Mouse (Mus musculus) thymus, postnatal 10 days (tissue): ENCODE results near the gene Tmem158.

ENCODE experiments used
- DNase-seq, 2 experiments: peaks; one replicate each; pipeline ENCODE4 v3.0.0; 2021; ENCODE audit warnings: low spot score in 2 of 2

Tmem158 gene

DNA sequence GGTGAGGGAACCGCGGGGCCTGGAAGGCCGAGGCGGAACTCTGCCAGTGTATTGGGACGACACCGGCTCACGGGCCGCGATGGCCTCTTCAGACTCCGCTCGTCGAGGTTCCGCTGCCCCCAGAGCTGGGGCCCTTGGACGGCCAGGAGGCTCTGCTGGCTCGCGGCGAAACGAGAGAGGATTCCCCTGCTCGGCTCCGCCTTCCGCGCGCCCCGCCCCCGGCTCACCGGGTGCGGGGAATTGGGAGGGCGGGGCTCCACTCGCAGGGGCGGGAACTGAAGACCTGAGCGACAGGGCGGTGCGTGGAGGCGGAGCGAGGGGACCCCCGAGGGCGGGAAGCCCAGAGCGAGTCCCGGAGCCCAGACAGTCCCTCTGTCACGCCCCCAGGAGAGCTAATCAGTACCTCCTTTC lies at the start of gene Tmem158:
Gene Tmem158 (minus strand): TSS at position 154 of the 411 bp plus-strand sequence.
- peak; percentile 81 to 86 for DNase-seq

DNA sequence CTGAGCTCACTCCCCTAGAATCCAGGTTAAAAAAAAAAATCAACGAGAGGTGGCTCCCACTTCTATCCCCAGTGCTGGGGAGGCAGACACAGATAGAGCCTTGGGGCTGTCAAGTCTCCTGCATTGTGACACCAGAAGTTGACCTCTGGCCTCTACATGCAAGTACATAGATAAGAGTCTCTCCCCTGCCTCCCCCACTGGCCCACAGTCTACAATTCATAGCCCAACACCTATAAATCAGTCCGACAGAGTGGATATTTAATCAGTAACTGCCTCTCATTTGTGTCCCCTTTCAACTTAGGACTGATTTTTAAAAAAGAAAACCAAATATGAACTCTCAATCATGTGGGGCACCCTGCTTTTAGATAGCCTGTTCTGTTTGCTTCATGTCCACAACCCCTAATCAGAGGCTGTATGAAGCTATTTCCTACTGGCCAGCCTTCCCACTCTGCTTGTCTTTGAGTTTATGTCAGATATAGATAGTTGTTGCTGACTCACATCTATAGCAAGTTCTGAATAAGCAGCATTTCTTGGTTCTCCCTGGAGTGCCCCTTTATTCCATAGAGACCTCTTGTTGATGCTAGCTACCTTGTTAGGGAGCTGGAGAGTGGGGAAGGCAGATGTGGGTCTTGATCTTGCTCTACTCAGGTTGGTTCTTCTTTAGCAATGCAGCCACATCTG lies 49.3 kb upstream of the Tmem158 start:
- no peak for DNase-seq

DNA sequence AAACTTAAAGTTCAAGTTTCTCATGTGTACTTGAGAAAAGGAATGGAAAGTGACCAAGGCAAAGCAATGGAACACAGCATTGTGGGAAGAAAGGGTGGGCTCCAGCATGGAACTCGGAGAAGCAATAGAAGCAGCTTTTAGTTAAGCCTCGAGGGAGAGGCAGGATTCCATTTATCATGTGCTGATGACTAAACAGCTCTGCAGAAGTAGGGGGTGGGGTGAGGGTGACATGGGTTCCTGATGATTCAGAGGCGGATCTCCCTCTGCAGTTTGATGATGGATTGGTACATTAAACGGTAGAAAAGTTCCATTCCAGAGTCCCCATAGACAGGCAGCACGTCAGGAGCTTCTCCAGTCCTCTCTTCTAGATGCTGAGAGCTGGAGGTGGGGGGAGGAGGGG lies 48.5 kb upstream of the Tmem158 start:
- no peak for DNase-seq

DNA sequence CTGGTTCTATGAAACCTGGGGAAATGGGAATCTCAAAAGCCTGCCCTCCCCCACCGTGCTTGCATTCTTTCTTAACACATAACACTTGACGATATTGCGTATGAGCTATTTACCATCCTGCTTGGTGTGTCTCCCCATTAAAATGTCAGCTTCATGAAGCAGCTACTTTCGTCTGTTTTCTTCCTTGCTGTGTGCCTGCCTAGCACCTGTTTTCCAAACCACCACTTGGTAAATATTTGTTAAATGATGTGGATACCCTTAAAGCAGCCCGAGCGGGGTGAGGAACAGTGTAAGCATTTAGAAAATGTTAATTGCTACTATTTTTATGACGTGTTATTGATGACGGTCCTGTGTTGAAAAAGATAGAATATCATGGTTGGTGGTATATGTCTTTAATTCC lies 44.4 kb upstream of the Tmem158 start:
- DNase-seq: no peak

DNA sequence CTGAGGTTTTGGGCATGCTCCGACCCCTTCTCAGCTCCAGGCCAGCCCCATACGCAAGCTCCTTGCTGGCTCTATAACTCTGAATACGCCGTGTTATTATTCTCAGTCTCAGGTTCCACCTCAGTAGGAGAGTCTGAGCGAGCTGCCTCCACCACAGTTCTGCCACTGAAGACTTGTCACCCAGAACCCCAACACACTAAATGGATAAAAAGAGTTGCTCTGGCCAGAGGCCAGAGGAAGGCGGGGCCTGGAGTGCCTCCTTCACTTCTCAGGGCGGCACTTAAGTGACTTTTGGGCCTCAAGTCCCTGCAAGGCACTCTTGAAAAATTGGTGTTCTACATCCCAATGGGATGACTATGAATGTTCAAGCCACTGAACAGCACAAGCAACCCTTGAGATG lies 43.4 kb upstream of the Tmem158 start:
- DNase-seq: no peak

DNA sequence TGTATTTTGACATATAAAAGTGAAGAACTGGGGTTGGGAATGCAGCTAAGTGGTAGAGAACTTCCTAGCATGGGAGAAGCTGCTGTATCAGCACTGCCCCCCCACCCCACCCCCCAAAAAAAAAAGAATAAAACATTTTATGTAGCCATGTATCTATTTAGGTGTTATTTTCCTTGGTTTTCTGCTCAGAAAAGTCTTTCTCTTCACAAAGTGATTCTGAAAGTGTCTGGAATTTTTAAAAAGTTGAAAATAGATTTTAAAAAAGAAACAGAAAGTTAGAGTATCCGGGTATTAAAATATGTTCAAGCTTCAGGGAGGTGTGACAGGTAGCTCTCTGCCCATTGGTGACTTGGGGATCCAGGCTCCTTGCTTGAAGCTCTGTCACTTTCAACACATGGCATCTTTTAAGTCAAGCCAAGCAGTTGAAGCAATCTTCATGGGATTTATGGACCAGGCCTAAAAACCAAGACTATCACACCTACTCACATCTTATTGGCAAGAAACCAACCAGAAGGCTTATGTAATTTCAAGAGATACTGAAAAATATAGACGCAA lies 42.3 kb upstream of the Tmem158 start:
- no peak for DNase-seq

DNA sequence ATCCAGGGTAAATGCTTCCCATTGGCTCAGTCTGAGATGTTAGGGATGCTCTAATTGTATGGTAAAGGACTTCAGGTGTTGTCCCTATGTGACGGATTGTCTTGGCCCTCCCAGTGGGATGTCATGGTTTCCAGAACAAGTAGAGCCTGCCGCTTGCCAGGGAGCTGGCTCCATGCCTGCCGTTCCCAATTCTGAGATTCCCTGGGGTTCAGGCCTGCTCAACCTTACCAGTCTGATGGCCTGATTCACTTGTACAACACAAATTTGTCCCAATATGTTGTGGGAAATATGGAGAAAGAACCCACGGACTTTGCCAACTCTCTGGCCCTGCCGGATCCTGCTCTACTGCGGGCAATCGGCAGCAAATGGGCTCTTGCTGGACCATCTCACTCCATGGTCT lies 37.3 kb upstream of the Tmem158 start:
- DNase-seq: no peak

DNA sequence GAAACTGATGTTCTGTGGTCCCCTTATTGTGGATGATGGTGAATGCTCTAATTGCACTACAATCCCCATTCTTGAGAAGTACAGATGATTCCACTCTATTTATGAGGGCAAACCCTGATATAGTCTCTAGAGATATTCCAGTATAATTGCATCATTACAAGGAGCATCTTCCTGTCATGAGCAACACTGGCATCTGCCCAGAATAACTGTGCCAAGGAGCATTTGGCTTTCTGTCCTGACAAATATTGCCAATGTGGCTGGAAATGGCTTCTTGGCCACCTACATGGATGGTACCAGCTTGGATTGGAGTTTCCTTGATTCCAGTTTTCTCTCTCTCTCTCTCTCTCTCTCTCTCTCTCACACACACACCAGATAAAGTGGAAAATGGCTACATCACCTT lies 35.7 kb upstream of the Tmem158 start:
- DNase-seq: no peak

DNA sequence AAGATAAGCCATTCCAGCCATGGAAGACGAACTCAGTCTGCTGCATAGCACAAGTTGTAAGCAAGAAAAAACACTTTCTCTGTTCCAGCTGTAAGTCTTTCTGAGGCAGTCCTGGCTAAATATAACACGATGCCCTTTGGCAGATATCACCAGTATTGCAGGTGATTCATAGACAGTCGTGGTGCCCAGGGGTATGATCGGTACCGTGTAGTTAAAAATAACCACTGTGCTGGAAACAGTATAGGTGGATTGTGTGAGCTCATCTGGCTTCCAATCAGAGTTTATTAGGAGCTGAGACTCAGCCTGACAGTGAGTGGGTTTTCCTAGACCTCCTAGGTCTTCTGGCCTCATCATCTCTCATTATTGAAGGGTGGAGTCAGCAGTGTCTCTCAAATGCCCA lies 34.0 kb upstream of the Tmem158 start:
- DNase-seq: no peak

DNA sequence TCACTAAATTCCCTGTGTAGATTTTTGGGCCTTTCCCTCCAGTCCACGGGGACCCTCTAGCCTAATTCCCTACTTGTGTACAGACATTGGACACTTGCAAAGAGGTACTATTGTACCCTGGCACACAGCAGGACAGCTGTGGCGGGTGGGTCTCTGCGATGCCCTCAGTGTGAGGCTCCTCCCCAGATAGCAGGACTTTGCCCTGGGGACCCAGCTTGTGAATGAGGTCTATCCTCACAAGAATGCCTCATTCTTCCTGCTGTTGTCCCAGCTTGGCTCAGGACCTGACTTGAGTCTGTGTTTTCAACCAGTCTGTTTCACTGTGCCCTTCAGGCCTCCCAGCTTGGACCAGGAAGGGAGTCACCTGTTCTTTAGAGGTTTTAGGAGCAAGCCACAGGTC lies 27.8 kb upstream of the Tmem158 start:
- DNase-seq: no peak

DNA sequence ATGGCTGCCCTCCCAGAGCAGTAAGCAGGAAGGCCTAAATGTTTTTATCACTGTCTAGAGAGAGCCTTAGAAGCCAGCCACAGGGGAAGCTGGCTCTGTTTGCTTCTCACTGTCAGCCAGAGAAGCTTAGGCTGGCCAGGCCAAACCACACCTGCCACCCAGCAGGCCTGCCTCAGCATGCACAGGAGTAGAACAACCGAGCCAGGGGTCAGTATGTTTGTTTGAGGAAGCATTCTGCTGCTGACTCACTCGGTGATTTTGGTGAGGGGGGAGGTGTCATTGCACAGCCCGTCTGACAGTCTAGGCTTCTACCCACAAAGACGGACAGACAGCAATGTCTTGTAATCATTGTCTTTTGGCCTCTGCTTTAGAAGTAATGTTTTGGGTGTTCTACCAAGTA lies 25.1 kb upstream of the Tmem158 start:
- no peak for DNase-seq

DNA sequence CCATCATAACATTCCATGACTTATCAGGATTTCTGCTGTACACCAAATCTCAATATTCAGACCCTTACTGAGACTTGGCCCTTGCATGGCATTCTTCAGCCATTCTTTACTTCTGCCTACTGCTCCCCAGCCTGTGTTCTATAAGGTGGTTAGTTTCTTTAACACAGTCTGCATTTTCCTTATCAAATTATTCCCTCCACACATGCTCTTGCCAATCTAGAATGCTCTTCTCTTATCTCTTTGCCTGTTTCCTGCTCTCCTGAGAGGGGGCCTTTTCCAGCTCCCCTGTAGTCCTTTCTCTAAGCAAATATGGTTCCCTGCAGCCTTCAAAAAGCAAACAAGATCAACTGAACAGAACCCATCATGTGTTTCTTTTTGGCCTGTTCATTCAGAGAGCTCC lies 20.2 kb upstream of the Tmem158 start:
- no peak for DNase-seq

DNA sequence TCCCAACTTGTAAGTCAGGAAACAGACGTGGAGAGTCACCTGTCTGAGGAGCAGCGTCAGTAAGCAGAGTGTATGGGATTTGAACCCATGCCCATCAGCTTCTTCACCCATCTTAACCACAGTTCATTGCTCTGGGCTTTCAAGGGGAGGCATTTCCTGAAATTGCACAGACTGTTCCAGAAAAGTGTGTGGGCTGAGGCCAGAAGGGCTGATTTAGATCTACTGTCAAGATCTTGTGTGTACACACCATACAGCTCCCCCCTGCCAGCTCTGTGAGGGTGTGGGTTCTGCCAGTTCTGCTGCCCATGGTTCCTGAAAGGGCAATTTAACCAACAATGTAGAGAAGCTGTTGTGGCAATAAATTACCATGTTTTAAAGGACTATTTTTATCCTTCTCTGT lies 17.4 kb upstream of the Tmem158 start:
- no peak for DNase-seq

DNA sequence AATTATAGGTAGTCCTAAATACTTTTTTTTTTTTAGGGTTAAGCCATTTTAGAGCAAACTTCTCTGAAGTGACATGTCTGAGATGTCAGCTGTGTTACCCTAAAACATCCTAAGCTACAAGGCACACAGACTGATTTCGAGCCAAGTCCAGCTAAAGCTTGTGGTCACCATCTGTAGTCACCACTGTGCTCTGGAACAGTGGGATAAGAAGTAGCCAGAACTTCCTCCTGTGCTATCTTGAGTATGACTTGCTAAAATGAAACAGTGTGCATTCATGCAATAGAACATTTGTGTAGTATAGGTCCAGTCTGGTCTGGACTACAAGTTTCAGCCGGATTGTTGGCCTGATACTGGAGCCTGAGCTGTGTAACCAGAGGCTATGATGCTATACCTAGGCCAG lies 14.8 kb upstream of the Tmem158 start:
- DNase-seq: no peak

DNA sequence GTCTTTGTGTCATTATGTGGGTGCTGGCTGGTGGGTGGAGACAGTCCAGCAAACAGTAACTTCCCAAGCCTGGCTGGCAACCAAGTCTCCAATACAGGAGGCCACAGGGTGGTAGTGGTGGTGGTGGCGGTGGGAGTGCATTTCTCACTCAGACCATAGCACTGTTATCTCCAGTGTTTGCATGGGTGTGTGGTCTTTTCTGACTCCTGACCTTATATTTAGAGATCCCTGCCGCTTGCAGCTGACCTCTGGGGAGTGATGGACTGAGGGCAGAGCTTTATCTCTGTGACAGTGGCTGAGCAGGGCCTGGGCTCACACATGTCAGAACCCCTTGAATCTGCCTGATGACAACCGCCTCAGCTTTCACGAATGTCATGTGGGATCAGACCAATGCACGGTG lies 14.1 kb upstream of the Tmem158 start:
- no peak for DNase-seq

DNA sequence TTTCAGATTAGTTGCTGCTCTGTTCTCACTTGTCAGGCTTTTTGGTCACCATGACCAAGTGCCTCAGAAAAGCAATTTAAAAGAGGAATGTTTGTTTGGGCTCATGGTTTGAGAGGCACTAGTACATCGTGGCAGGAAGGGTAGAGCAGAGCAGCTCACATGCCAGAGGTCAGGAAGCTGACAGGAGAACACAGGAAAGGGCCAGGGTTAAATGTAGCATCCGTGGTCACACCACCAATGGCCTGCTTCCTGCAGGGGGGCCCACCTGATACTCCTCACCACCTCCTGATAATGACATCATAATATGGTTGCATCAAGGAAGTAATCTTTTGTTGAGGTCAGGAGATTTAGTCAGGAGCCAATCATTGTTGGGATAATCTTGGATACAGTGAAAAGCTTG lies 13.3 kb upstream of the Tmem158 start:
- DNase-seq: no peak

DNA sequence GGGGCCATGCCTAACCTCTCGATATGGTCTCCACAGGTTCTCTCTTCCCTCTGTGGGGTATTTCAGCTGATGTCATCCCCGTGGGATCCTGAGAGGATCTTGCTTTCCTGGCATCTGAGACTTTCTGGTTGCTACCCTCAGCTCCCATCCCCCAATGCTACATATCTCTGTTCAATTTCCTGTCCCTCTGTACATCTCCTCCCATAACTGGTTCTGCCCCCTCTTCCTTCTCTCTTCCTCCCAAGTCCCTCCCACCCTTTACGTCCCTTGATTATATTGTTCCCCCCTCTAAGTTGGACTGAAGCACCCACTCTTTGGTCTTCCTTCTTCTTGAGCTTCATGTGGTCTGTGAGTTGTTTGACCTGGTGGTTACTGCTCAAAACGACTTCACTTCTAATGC lies 11.0 kb upstream of the Tmem158 start:
- DNase-seq: no peak

DNA sequence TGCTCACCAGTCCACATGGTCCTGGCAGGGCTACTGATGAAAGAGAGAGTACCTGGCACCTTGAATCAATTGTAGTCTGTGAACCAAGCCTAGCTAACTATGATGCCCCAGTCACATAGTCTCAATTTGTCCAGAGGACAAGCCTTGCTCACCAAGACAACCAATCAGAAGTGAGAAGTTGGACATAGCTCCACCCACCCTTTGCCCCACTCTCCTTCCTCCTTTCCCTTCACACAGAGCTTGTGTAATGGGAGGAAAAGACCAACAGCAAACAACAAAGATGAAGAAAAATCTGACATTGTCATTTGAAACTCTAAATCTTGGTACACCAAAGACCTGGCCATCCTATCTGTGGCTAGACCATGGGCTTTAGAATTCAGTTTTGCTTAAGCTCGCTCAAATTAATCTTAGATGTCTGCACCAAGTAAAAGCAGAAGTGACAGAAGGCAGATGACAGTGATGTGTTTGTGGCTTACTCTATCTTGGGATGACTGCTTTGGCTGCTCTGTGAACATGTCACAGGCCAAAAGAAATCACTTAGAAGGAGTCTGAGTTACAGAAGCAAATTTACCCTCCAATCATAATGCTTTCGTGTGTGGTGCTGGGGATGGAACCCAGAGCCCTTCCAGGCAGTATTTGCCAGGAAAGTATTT lies 9.5 kb upstream of the Tmem158 start:
- DNase-seq: no peak

DNA sequence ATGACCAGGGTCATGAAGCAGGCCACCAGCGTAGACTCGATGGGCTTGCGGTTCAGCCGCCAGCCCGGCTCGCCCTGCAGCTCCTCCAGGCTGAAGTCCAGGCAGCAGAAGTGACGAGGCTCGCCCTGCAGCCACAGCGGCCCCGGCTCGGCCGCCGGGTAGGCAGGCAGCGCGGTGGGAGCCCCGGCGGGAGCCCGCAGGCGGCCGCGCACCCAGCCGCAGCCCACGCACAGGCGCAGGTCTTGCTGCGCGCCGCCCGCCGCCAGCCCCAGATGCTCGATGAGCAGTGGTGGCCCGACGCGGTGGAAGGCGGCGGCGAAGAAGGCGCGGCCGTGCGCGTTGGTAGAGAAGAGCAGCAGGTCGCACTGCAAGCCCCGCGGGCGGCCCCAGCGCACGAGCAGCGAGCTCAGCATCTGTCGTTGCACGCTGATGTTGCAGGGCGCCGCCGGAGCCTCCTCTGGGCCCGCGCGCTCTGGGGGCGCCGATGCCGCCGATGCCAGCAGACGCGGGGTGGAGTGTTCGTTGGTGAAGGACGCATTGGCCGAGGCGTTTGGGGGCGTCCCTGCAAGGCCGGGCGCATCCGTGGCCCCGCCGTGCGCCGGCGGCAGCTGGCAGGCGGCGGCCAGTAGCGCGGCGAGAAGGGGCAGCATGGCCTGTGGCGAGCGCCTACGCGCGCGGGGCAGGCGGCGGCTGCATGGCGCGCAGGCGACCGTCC lies 511 bp downstream of the Tmem158 start:
- DNase-seq: peak; percentile 33 to 39

DNA sequence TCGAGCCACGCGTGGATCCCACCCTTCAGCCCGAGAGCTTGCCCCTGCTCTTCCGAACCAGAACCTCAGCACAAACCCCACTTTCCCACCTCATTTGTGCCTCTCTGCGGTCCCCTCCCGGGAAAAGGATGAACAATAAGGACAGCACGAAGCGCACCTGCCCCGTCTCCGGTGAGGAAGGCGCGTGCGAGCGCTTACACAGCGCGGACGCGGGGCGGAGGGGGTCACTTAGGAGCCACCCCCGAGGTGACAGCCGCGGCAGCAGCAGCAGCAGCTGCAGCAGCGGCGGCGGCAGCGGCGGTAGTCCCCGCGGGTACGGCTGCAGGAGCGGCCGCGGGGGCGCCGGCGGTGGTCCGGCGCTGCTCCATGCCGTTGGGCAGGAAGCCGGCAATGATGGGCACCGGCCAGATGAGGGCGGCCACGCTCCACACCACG lies 1.1 kb downstream of the Tmem158 start:
- peak; percentile 23 to 44 for DNase-seq

DNA sequence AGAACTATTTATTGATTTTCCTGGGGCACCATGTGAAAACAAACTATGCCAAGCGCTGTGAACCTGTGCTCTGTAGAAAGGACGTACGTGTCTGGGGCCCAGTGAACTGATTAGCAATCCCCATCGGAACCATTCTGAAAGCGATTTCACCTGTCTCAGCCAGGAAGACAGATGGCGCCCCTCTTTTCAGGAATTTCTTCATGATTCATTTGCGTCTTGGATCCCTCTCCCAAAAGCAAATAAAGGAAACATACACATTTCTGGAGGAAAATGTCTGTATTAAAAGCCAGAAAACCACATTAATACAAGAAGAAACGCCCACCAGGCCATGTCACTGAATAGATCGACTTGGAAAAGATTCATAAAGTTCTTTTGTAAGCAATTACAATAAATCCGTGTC lies 1.8 kb downstream of the Tmem158 start:
- no peak for DNase-seq

DNA sequence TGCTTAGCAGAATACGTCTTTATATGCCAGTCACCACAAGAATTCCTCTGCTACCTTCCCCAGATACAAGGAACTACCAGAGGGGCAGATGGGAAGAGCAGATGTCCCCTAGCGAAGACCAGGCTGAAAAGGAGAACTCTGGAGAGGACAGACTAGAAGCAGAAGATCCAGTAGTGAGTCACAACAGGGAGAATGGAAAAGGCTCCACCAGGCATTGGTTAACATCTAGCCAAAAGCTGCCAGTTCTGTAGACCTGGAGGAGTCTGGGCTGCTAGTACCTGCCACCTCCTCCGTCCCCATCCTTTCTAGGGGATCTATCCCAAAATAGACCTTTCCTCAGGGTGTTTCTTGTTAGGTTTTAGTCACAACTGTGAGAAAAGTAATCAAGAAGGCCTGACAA lies 4.8 kb downstream of the Tmem158 start:
- no peak for DNase-seq

DNA sequence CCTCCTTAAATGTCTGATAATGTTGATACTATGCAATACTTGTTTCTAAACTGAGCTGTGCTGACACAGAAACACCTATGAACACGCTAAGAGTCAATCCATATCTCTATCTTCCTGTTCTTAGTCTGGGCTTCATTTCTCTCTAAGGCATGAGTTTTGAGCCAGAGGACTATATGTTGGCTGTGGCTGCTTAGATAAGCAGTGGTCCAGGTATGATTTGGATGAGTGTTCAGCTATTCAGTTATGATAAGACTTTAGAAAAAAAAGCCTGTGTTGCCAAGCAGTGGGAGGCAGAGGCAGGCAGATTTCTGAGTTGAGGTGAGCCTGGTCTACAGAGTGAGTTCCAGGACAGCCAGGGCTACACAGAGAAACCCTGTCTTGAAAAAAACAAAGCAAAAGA lies 12.6 kb downstream of the Tmem158 start:
- DNase-seq: no peak
